Mouse (Mus musculus): ENCODE data around the gene Cmtr2. TPM values are rescaled to one million over a fixed set of nuclear protein-coding genes. Genes with fewer than 3 reads are reported as not detected.

The Cmtr2 gene
- 10.0 and 10.8 TPM in 2 replicates for polyA plus RNA-seq (2014; fragmentation: Nextera tagmentation; extraction: Ambion mirVana)

DNA sequence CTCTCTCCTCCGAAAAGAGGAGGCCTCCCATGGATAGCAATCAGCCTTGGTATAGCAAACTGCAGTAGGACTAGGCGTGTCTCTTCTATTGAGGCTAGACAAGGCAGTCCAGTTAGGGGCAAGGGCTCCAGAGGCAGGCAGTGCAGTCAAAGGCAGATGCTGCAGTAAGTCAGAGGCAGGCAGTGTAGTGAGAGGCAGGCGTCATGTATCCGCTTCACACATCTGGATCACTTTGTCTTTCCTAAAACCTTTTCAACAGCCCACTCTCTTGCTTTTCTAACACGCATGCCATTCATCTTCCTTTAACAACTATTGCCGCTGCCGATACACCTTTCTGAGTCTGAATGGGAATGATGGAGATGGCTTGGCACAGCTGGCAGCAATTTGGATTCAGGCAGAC lies at the start of gene Cmtr2:
Cmtr2 (plus strand) TSS at position 301 of the 400 bp plus-strand sequence.
- ATAC-seq (replicated peaks; ENCODE audit: insufficient number of reproducible peaks, low FRiP score, low TSS enrichment, low read depth): no peak
- no peak for DNase-seq (ENCODE audit: low spot score)

DNA sequence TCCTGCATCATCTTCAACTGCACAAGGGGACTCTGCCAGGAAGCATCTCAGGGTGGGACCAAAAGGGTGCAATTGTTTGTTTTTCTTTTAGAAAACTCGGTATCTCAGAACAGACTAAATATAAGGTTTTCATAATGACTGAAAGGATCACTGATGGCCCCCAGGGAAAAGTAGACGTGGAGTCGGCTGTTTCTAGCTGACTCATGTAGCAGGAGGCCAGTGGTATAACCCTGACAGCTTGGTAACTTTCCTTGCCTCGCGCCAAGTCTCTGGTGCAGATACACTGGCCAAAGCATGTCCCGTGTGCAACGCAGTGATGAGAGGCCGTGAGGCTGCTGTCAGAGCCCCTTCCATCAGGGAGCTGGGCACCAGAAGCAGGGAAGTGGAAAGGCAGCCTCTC lies 49.2 kb upstream of the Cmtr2 start:
- no peak overlapping the region for H3K9ac ChIP-seq (replicated peaks; ENCODE audit: low read length)
- H3K4me2 ChIP-seq (ENCODE audit: low read depth, low read length): no peak overlapping the region
- peaks cover 5% of the 10 kb centered on the region for H3K27me3 ChIP-seq (ENCODE audit: control insufficient read depth, insufficient read depth, low read length)
- H3K36me3 ChIP-seq (replicated peaks; ENCODE audit: control insufficient read depth, insufficient read depth, low read depth, low read length): no peaks in the 10 kb centered on the region
- H3K4me1 ChIP-seq (ENCODE audit: control insufficient read depth, insufficient read depth, low read length): no peaks in the 10 kb centered on the region
- DNase-seq (ENCODE audit: low spot score) (no peak), ATAC-seq (replicated peaks; ENCODE audit: insufficient number of reproducible peaks, low FRiP score, low TSS enrichment, low read depth) (no peak)
- 74% methylated on average over 8 of the region's 8 CpGs for WGBS
- H3K4me3 ChIP-seq (ENCODE audit: low read depth, low read length): no peak overlapping the region
- H3K27ac ChIP-seq (replicated peaks; ENCODE audit: low read depth, low read length): no peak overlapping the region
- H3K9me3 ChIP-seq (replicated peaks; ENCODE audit: control insufficient read depth, low read length): no peaks in the 10 kb centered on the region

More for the DNA sequence above, at the start of gene Cmtr2:
- H3K4me2 ChIP-seq (ENCODE audit: low read depth, low read length): no peak within 1 kb of the TSS
- 69% methylated on average over 7 of the region's 7 CpGs for WGBS
- H3K9ac ChIP-seq (replicated peaks; ENCODE audit: low read length): no peak within 1 kb of the TSS
- H3K27me3 ChIP-seq (ENCODE audit: control insufficient read depth, insufficient read depth, low read length): no peaks in the 10 kb centered on the region
- H3K4me3 ChIP-seq (ENCODE audit: low read depth, low read length): no peak within 1 kb of the TSS
- no peaks in the 10 kb centered on the region for H3K9me3 ChIP-seq (replicated peaks; ENCODE audit: control insufficient read depth, low read length)
- no peaks in the 10 kb centered on the region for H3K36me3 ChIP-seq (replicated peaks; ENCODE audit: control insufficient read depth, insufficient read depth, low read depth, low read length)
- H3K27ac ChIP-seq (replicated peaks; ENCODE audit: low read depth, low read length): no peak within 1 kb of the TSS
- no peaks in the 10 kb centered on the region for H3K4me1 ChIP-seq (ENCODE audit: control insufficient read depth, insufficient read depth, low read length)

DNA sequence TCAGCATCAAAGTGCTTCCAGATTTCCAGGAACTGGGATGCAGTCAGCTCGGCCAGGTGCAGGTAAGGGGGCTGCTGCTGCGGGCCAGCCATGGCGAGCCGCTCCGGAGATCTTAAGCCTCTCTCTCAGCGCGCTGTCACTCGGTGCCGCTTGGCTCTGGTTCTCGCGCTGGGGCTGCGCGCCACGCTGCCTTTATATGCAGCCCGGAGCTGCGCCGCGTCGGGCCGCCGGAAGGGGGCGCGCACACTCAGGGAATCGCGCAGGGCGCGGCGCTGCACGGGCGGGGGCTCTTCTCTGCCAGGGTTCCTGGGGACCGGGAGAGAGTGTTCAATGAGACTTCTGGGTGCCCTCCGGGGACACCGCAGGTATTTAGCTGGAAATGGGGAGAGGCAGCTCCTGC lies 47.4 kb upstream of the Cmtr2 start, which contains the start of gene Calb2:
Calb2 (minus strand) TSS at position 165 of the 400 bp plus-strand sequence.
- H3K9me3 ChIP-seq (replicated peaks; ENCODE audit: control insufficient read depth, low read length): no peaks in the 10 kb centered on the region
- no peaks in the 10 kb centered on the region for H3K36me3 ChIP-seq (replicated peaks; ENCODE audit: control insufficient read depth, insufficient read depth, low read depth, low read length)
- WGBS: under 1% methylated on average over 33 of the region's 33 CpGs
- H3K9ac ChIP-seq (replicated peaks; ENCODE audit: low read length): no peak within 1 kb of the TSS
- no peak within 1 kb of the TSS for H3K4me3 ChIP-seq (ENCODE audit: low read depth, low read length)
- peak within 1 kb of the TSS; percentile 14; the same call in 1 of the 2 replicates for H3K4me2 ChIP-seq (ENCODE audit: low read depth, low read length)
- peaks cover 5% of the 10 kb centered on the region for H3K27me3 ChIP-seq (ENCODE audit: control insufficient read depth, insufficient read depth, low read length)
- no peaks in the 10 kb centered on the region for H3K4me1 ChIP-seq (ENCODE audit: control insufficient read depth, insufficient read depth, low read length)
- ATAC-seq (replicated peaks; ENCODE audit: insufficient number of reproducible peaks, low FRiP score, low TSS enrichment, low read depth) (peak; percentile 67; the same call in 1 of the 2 replicates), DNase-seq (ENCODE audit: low spot score) (peak; percentile 84)
- no peak within 1 kb of the TSS for H3K27ac ChIP-seq (replicated peaks; ENCODE audit: low read depth, low read length)

DNA sequence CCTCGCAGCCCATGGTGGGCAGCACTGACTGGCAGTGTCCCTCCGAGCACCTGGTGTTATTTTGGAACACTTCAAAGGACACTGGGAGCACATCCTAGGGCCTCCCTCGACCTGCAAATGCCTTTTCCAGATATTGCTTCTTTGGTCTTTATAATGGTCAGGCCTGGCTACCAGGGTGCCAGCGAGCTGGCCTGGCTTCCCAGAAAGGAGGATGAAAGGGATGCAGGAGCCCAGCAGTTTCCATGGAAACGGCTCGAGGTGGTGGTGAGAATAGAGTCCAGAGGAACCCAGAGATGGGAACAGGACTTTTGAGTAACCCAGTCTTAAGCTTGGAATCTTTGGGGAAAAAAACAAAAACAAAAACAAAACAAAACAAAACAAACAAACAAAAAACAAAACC lies 43.3 kb upstream of the Cmtr2 start:
- no peak for DNase-seq (ENCODE audit: low spot score)
- H3K27ac ChIP-seq (replicated peaks; ENCODE audit: low read depth, low read length): no peak overlapping the region
- no peaks in the 10 kb centered on the region for H3K36me3 ChIP-seq (replicated peaks; ENCODE audit: control insufficient read depth, insufficient read depth, low read depth, low read length)
- WGBS: 62% methylated on average over 6 of the region's 6 CpGs
- peaks cover 5% of the 10 kb centered on the region for H3K27me3 ChIP-seq (ENCODE audit: control insufficient read depth, insufficient read depth, low read length)
- ATAC-seq (replicated peaks; ENCODE audit: insufficient number of reproducible peaks, low FRiP score, low TSS enrichment, low read depth): no peak
- H3K4me2 ChIP-seq (ENCODE audit: low read depth, low read length): no peak overlapping the region
- H3K4me3 ChIP-seq (ENCODE audit: low read depth, low read length): no peak overlapping the region
- no peaks in the 10 kb centered on the region for H3K4me1 ChIP-seq (ENCODE audit: control insufficient read depth, insufficient read depth, low read length)
- H3K9me3 ChIP-seq (replicated peaks; ENCODE audit: control insufficient read depth, low read length): no peaks in the 10 kb centered on the region
- no peak overlapping the region for H3K9ac ChIP-seq (replicated peaks; ENCODE audit: low read length)

DNA sequence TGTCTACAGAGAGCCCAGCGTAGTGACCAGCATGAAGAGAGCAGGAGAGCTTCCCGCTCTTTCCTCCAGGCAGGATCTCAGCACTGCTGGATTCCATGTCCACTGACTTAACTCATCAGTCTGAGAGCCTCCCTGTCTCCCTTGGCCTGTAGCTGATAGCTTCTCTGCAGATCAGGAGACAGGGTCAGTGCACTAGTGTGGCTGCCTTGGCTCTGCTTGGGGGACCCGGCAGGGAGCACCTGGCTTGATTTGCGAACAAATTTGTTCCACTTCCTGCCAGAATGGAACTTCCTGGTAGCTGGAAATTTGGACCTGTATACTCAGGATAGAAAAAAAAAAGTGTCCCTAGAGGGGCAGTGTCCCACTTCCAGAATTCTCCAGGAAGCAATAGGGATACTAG lies 40.6 kb upstream of the Cmtr2 start:
- H3K9ac ChIP-seq (replicated peaks; ENCODE audit: low read length): no peak overlapping the region
- WGBS: 84% methylated on average over 4 of the region's 4 CpGs
- H3K27me3 ChIP-seq (ENCODE audit: control insufficient read depth, insufficient read depth, low read length): no peaks in the 10 kb centered on the region
- no peak for DNase-seq (ENCODE audit: low spot score)
- H3K4me3 ChIP-seq (ENCODE audit: low read depth, low read length): no peak overlapping the region
- no peaks in the 10 kb centered on the region for H3K36me3 ChIP-seq (replicated peaks; ENCODE audit: control insufficient read depth, insufficient read depth, low read depth, low read length)
- ATAC-seq (replicated peaks; ENCODE audit: insufficient number of reproducible peaks, low FRiP score, low TSS enrichment, low read depth): no peak
- H3K4me1 ChIP-seq (ENCODE audit: control insufficient read depth, insufficient read depth, low read length): no peaks in the 10 kb centered on the region
- H3K27ac ChIP-seq (replicated peaks; ENCODE audit: low read depth, low read length): no peak overlapping the region
- no peaks in the 10 kb centered on the region for H3K9me3 ChIP-seq (replicated peaks; ENCODE audit: control insufficient read depth, low read length)
- H3K4me2 ChIP-seq (ENCODE audit: low read depth, low read length): no peak overlapping the region

DNA sequence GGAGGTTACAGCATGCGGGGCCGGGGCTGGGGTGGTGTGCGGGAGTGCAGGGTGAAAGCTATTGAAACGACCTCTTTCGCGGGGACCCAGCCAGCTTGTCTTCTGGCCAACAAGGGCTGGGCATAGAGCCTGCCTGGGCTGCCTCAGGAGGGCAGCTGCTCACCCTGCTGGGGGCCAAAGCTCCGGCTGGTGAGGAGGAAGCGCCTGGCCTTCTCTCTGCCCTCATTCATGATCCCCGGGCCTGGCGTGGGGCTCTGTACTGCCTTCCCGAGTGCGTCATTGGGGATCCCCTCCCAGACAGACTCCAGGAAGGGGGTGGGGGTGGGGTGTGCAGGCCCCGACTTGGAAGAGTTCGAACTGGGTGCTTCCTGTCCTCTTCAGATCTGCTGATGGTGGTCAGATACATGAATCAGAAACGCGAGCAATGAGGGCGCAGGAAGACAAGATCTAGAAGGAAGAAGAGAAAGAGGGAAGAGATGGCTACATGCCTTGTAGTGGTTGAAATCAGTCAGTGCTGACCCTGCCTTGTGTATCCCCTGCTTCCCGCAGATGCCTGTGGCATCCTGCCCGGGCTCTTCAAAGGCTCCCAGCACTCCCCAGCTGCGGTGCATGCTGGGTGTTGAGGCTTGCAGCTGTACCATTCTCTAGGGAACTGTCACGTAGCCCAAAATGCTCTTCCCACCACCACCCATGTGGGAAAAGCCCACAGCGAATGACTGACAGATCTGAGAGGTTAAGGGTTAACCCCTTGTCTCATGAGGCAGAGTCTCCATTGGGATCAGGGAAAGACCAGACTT lies 37.9 kb upstream of the Cmtr2 start:
- no peak overlapping the region for H3K4me2 ChIP-seq (ENCODE audit: low read depth, low read length)
- no peaks in the 10 kb centered on the region for H3K9me3 ChIP-seq (replicated peaks; ENCODE audit: control insufficient read depth, low read length)
- H3K9ac ChIP-seq (replicated peaks; ENCODE audit: low read length): no peak overlapping the region; the same call in 1 of the 2 replicates
- ATAC-seq (replicated peaks; ENCODE audit: insufficient number of reproducible peaks, low FRiP score, low TSS enrichment, low read depth): no peak
- no peaks in the 10 kb centered on the region for H3K27me3 ChIP-seq (ENCODE audit: control insufficient read depth, insufficient read depth, low read length)
- H3K4me1 ChIP-seq (ENCODE audit: control insufficient read depth, insufficient read depth, low read length): no peaks in the 10 kb centered on the region
- H3K27ac ChIP-seq (replicated peaks; ENCODE audit: low read depth, low read length): no peak overlapping the region
- no peak overlapping the region for H3K4me3 ChIP-seq (ENCODE audit: low read depth, low read length)
- H3K36me3 ChIP-seq (replicated peaks; ENCODE audit: control insufficient read depth, insufficient read depth, low read depth, low read length): no peaks in the 10 kb centered on the region
- 28% methylated on average over 22 of the region's 22 CpGs for WGBS
- no peak for DNase-seq (ENCODE audit: low spot score)

DNA sequence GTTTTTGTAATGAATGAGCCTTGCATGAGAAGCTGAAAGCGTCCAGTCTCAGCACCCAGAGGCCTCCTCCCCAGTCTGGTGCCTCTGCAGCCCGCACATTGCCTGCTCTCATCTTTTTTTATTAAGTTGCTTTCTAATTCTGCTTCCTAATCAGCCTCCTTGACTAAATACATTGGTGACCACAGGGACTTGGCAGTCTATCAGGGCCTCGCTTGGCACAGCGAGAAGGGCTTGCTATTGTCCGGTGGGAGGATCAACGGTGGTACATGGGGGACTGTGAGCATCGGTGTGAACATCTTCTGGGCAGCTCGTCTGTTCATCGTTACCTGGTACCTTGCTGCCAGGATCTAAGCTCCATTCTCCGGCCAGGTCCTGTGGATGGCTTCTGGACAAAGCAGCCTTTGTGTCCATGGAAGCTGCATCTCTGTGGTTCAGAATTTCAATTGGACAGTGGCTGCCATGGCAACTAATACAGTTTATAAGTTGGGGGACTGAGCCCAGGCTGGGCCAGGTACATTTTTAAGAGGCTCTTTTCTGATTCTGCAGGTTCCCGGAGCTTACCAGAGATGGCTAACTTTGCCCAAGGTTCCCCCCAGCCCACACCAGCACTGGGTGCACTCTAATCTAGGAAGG lies 32.6 kb upstream of the Cmtr2 start:
- DNase-seq (ENCODE audit: low spot score): no peak
- ATAC-seq (replicated peaks; ENCODE audit: insufficient number of reproducible peaks, low FRiP score, low TSS enrichment, low read depth): no peak
- no peaks in the 10 kb centered on the region; the same call in 1 of the 2 replicates for H3K4me1 ChIP-seq (ENCODE audit: control insufficient read depth, insufficient read depth, low read length)
- H3K27me3 ChIP-seq (ENCODE audit: control insufficient read depth, insufficient read depth, low read length): no peaks in the 10 kb centered on the region
- no peak overlapping the region for H3K27ac ChIP-seq (replicated peaks; ENCODE audit: low read depth, low read length)
- no peak overlapping the region for H3K4me2 ChIP-seq (ENCODE audit: low read depth, low read length)
- WGBS: 75% methylated on average over 11 of the region's 11 CpGs
- H3K36me3 ChIP-seq (replicated peaks; ENCODE audit: control insufficient read depth, insufficient read depth, low read depth, low read length): no peaks in the 10 kb centered on the region
- no peak overlapping the region for H3K4me3 ChIP-seq (ENCODE audit: low read depth, low read length)
- H3K9me3 ChIP-seq (replicated peaks; ENCODE audit: control insufficient read depth, low read length): no peaks in the 10 kb centered on the region
- no peak overlapping the region for H3K9ac ChIP-seq (replicated peaks; ENCODE audit: low read length)

DNA sequence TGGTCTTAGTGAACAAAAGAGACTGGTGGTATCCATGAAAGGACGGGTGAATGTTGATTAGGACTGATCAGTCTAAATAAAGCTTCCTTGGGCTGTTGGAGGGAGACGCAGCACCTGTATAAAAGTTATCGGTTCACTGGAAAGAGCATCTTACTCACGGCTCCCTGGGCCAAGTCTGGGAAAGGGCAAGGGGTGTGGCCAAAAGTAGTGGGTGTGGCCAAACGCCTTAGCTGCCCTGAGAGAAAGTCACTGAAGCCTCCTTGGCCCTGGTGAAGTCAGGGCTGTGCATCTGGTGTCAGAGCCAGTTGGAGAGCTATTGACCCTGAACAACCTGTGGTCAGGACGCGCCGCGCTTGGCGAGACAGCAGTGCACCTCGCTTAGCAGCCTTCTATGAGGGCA lies 31.7 kb upstream of the Cmtr2 start:
- DNase-seq (ENCODE audit: low spot score) (no peak), ATAC-seq (replicated peaks; ENCODE audit: insufficient number of reproducible peaks, low FRiP score, low TSS enrichment, low read depth) (no peak)
- Histone ChIP-seq H3K4me3 (ENCODE audit: low read depth, low read length) (no peak overlapping the region), H3K4me1 (ENCODE audit: control insufficient read depth, insufficient read depth, low read length) (no peaks in the 10 kb centered on the region; the same call in 1 of the 2 replicates), H3K9me3 (replicated peaks; ENCODE audit: control insufficient read depth, low read length) (no peaks in the 10 kb centered on the region), H3K4me2 (ENCODE audit: low read depth, low read length) (no peak overlapping the region), H3K27ac (replicated peaks; ENCODE audit: low read depth, low read length) (no peak overlapping the region), H3K27me3 (ENCODE audit: control insufficient read depth, insufficient read depth, low read length) (no peaks in the 10 kb centered on the region), H3K9ac (replicated peaks; ENCODE audit: low read length) (no peak overlapping the region), H3K36me3 (replicated peaks; ENCODE audit: control insufficient read depth, insufficient read depth, low read depth, low read length) (no peaks in the 10 kb centered on the region)
- 23% methylated on average over 11 of the region's 11 CpGs for WGBS

Data from embryonic facial prominence, embryonic 11.5 days (tissue).